Mouse (Mus musculus): ENCODE data around the gene Ecm2. TPM values are rescaled to one million over a fixed set of nuclear protein-coding genes. Genes with fewer than 3 reads are reported as not detected.

Ecm2 gene
- 0.61 and 0.93 TPM in 2 replicates for polyA plus RNA-seq (2014; fragmentation: Nextera tagmentation; extraction: Ambion mirVana)

DNA sequence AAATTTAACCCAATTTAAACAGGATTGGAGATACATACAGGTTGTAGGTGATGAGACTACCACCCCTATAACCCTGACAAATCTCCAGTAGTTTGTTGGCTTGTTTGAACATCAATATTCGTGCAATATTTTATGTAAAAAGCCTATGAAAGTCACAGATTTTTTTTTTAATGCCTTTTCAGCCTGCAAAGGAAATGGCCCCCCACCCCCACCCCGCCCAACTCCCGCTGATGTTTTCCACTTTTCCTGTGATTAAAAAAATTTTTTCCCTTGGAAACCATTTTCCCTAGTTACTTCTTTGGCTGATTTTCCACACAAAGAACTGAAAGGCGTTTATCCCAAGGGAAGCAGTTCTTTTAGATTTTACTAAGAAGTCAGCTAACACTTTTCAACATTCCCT lies at the start of gene Ecm2:
TSS of gene Ecm2 (plus strand) at position 301 of the 400 bp plus-strand sequence.
- Histone ChIP-seq H3K4me2 (replicated peaks; ENCODE audit: low read depth, low read length) (no peak within 1 kb of the TSS), H3K36me3 (ENCODE audit: control insufficient read depth, insufficient read depth, low read length) (no peaks in the 10 kb centered on the region), H3K27ac (ENCODE audit: low read depth, low read length) (no peak within 1 kb of the TSS), H3K4me1 (ENCODE audit: control insufficient read depth, insufficient read depth, low read length) (no peaks in the 10 kb centered on the region), H3K9me3 (ENCODE audit: control insufficient read depth, low read length) (no peaks in the 10 kb centered on the region), H3K27me3 (ENCODE audit: control insufficient read depth, insufficient read depth, low read length) (no peaks in the 10 kb centered on the region), H3K4me3 (ENCODE audit: low read length) (no peak within 1 kb of the TSS), H3K9ac (ENCODE audit: low read depth, low read length) (no peak within 1 kb of the TSS)
- 75% methylated on average over 4 of the region's 4 CpGs for WGBS
- ATAC-seq (ENCODE audit: low FRiP score, low TSS enrichment) = no peak

- Histone ChIP-seq H3K4me2 (replicated peaks; ENCODE audit: low read depth, low read length) (no peak overlapping the region), H3K36me3 (ENCODE audit: control insufficient read depth, insufficient read depth, low read length) (peaks cover 58% of the 10 kb centered on the region), H3K4me3 (ENCODE audit: low read length) (no peak overlapping the region), H3K4me1 (ENCODE audit: control insufficient read depth, insufficient read depth, low read length) (no peaks in the 10 kb centered on the region), H3K9ac (ENCODE audit: low read depth, low read length) (no peak overlapping the region), H3K9me3 (ENCODE audit: control insufficient read depth, low read length) (no peaks in the 10 kb centered on the region), H3K27me3 (ENCODE audit: control insufficient read depth, insufficient read depth, low read length) (no peaks in the 10 kb centered on the region), H3K27ac (ENCODE audit: low read depth, low read length) (no peak overlapping the region)
- 91% methylated on average over 4 of the region's 4 CpGs for WGBS
- ATAC-seq (ENCODE audit: low FRiP score, low TSS enrichment) = no peak
Observed at GRCm38 (mm10) chr13:49460276-49460675, 44.3 kb upstream of the Ecm2 start.

- 73% methylated on average over 5 of the region's 5 CpGs for WGBS
- H3K36me3 ChIP-seq (ENCODE audit: control insufficient read depth, insufficient read depth, low read length) = peaks cover 63% of the 10 kb centered on the region
- H3K27ac ChIP-seq (ENCODE audit: low read depth, low read length) = no peak overlapping the region
- no peaks in the 10 kb centered on the region for H3K27me3 ChIP-seq (ENCODE audit: control insufficient read depth, insufficient read depth, low read length)
- no peak overlapping the region for H3K4me2 ChIP-seq (replicated peaks; ENCODE audit: low read depth, low read length)
- H3K9ac ChIP-seq (ENCODE audit: low read depth, low read length) = no peak overlapping the region
- H3K4me1 ChIP-seq (ENCODE audit: control insufficient read depth, insufficient read depth, low read length) = no peaks in the 10 kb centered on the region
- H3K9me3 ChIP-seq (ENCODE audit: control insufficient read depth, low read length) = no peaks in the 10 kb centered on the region
- ATAC-seq (ENCODE audit: low FRiP score, low TSS enrichment) = no peak
- no peak overlapping the region for H3K4me3 ChIP-seq (ENCODE audit: low read length)
Observed at GRCm38 (mm10) chr13:49460692-49461414, 43.8 kb upstream of the Ecm2 start.

GRCm38 (mm10) chr13:49461458-49462132 lies 43.0 kb upstream of the Ecm2 start:
- Histone ChIP-seq H3K4me3 (ENCODE audit: low read length) (no peak overlapping the region), H3K4me1 (ENCODE audit: control insufficient read depth, insufficient read depth, low read length) (no peaks in the 10 kb centered on the region), H3K27me3 (ENCODE audit: control insufficient read depth, insufficient read depth, low read length) (no peaks in the 10 kb centered on the region), H3K27ac (ENCODE audit: low read depth, low read length) (no peak overlapping the region), H3K9me3 (ENCODE audit: control insufficient read depth, low read length) (no peaks in the 10 kb centered on the region), H3K9ac (ENCODE audit: low read depth, low read length) (no peak overlapping the region), H3K36me3 (ENCODE audit: control insufficient read depth, insufficient read depth, low read length) (peaks cover 64% of the 10 kb centered on the region), H3K4me2 (replicated peaks; ENCODE audit: low read depth, low read length) (no peak overlapping the region)
- no peak for ATAC-seq (ENCODE audit: low FRiP score, low TSS enrichment)
- 88% methylated on average over 15 of the region's 15 CpGs for WGBS

DNA sequence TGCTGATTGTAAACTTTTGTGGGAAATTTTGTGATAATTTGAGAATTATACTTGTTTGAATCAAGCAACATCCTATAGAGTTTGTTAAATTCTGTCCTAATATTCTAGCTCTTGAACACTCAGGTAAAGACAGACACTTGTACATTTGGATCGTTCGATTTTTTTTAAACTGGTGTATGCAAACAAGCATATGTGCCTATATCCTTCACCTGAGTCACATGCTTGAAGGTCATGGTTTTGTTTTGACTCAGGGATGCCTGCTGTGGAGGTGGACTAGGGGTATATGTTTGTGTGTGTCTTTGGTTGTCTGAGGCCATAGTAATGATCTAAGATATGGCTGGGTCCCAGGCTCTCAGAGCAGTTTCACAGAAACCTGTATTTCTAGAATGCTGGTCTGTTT lies 41.7 kb upstream of the Ecm2 start:
- Histone ChIP-seq H3K4me2 (replicated peaks; ENCODE audit: low read depth, low read length) (no peak overlapping the region), H3K4me3 (ENCODE audit: low read length) (no peak overlapping the region), H3K27me3 (ENCODE audit: control insufficient read depth, insufficient read depth, low read length) (no peaks in the 10 kb centered on the region), H3K9ac (ENCODE audit: low read depth, low read length) (no peak overlapping the region), H3K36me3 (ENCODE audit: control insufficient read depth, insufficient read depth, low read length) (peaks cover 55% of the 10 kb centered on the region), H3K9me3 (ENCODE audit: control insufficient read depth, low read length) (no peaks in the 10 kb centered on the region), H3K27ac (ENCODE audit: low read depth, low read length) (no peak overlapping the region), H3K4me1 (ENCODE audit: control insufficient read depth, insufficient read depth, low read length) (no peaks in the 10 kb centered on the region)
- WGBS = 98% methylated on average over 2 of the region's 2 CpGs
- ATAC-seq (ENCODE audit: low FRiP score, low TSS enrichment) = no peak

GRCm38 (mm10) chr13:49465875-49466274 lies 38.7 kb upstream of the Ecm2 start:
- Histone ChIP-seq H3K9ac (ENCODE audit: low read depth, low read length) (no peak overlapping the region), H3K27me3 (ENCODE audit: control insufficient read depth, insufficient read depth, low read length) (no peaks in the 10 kb centered on the region), H3K27ac (ENCODE audit: low read depth, low read length) (no peak overlapping the region), H3K9me3 (ENCODE audit: control insufficient read depth, low read length) (no peaks in the 10 kb centered on the region), H3K4me1 (ENCODE audit: control insufficient read depth, insufficient read depth, low read length) (no peaks in the 10 kb centered on the region), H3K36me3 (ENCODE audit: control insufficient read depth, insufficient read depth, low read length) (peaks cover 42% of the 10 kb centered on the region), H3K4me2 (replicated peaks; ENCODE audit: low read depth, low read length) (no peak overlapping the region), H3K4me3 (ENCODE audit: low read length) (no peak overlapping the region)
- 95% methylated on average over 4 of the region's 4 CpGs for WGBS
- no peak for ATAC-seq (ENCODE audit: low FRiP score, low TSS enrichment)

DNA sequence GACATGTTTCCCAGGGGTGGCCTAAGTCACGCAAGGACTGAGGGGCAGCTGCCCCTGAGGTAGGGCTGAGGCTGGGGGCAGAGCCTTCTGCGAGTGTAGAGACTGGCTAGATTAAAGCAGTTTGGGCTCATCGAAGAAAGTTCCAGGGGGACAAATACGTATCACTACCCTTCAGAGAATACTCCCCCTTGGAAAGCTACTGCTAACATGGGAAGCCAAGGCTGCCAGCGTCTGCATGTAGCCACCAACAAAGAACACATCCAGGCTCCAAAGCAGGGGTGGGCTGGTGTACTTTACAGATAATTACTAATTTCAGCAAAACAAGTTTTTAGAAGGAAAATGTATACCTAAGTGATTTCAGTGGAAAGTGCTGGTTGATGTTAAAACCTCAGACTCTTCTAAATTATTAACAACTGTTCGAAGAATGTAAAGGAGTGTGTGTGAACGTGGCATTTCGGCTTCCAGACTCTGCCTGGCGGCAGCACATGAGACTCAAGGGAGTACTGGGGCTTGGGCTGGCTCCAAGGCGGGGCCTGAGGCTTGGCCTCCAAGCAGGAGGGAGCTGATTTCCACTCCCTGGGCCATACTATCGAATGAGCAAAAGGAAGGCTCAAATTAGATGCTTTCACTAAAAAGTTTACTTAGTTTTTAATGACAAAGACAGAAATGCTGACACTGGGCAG lies 38.1 kb upstream of the Ecm2 start:
- H3K9ac ChIP-seq (ENCODE audit: low read depth, low read length) = no peak overlapping the region
- WGBS = 72% methylated on average over 11 of the region's 11 CpGs

DNA sequence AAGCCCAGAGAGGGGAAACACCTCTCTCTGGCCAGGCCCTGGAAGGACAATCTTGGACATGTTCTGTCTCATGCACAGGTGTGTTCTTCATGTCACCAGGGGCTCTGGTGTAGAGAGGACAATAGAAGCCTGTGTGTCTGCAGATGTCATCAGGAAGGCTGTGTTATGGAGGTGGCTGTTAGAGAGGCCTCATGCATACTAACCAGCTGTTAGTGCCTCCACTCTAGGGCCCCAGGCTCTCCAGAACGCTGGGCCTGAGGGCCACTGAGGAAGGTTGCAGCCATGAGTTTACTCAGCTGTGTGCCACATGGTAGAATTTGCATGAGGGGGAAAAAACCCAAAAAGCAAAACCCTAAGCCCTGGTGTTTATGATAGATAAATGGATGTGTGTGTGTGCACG lies 37.0 kb upstream of the Ecm2 start:
- Histone ChIP-seq H3K36me3 (ENCODE audit: control insufficient read depth, insufficient read depth, low read length) (peaks cover 26% of the 10 kb centered on the region), H3K9me3 (ENCODE audit: control insufficient read depth, low read length) (no peaks in the 10 kb centered on the region), H3K4me2 (replicated peaks; ENCODE audit: low read depth, low read length) (no peak overlapping the region), H3K4me1 (ENCODE audit: control insufficient read depth, insufficient read depth, low read length) (no peaks in the 10 kb centered on the region), H3K9ac (ENCODE audit: low read depth, low read length) (no peak overlapping the region), H3K27ac (ENCODE audit: low read depth, low read length) (no peak overlapping the region), H3K4me3 (ENCODE audit: low read length) (no peak overlapping the region), H3K27me3 (ENCODE audit: control insufficient read depth, insufficient read depth, low read length) (no peaks in the 10 kb centered on the region)
- WGBS = 65% methylated on average over 2 of the region's 2 CpGs
- no peak for ATAC-seq (ENCODE audit: low FRiP score, low TSS enrichment)

More for the DNA sequence above, 38.1 kb upstream of the Ecm2 start:
- no peaks in the 10 kb centered on the region for H3K4me1 ChIP-seq (ENCODE audit: control insufficient read depth, insufficient read depth, low read length)
- no peak overlapping the region for H3K4me2 ChIP-seq (replicated peaks; ENCODE audit: low read depth, low read length)
- no peaks in the 10 kb centered on the region for H3K9me3 ChIP-seq (ENCODE audit: control insufficient read depth, low read length)
- no peak overlapping the region for H3K4me3 ChIP-seq (ENCODE audit: low read length)
- no peaks in the 10 kb centered on the region for H3K27me3 ChIP-seq (ENCODE audit: control insufficient read depth, insufficient read depth, low read length)
- ATAC-seq (ENCODE audit: low FRiP score, low TSS enrichment) = no peak
- peaks cover 36% of the 10 kb centered on the region for H3K36me3 ChIP-seq (ENCODE audit: control insufficient read depth, insufficient read depth, low read length)
- 0 out of 2 replicates have a peak overlapping the region, but pooled peaks have one; percentile 26 for H3K27ac ChIP-seq (ENCODE audit: low read depth, low read length)

DNA sequence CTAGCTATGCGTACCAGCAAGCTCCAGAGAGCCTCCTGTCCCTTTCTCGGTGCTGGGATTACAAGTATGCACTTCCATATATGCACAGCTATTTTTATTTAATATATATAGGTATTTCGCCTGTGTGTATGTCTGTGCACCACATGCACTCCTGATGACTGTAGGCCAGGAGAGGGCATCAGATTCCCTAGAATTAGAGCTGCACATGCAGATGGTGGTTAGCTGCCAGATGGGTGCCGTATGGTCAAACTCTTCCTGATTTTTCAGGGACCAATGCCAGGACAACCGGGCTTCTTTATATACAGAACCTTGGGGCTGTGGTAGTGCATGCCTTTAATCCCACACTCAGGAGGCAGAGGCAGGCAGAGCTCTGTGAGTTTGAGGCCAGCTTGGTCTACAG lies 35.6 kb upstream of the Ecm2 start:
- H3K27ac ChIP-seq (ENCODE audit: low read depth, low read length) = no peak overlapping the region
- no peak overlapping the region for H3K9ac ChIP-seq (ENCODE audit: low read depth, low read length)
- no peak for ATAC-seq (ENCODE audit: low FRiP score, low TSS enrichment)
- 92% methylated on average over 5 of the region's 5 CpGs for WGBS
- no peak overlapping the region for H3K4me3 ChIP-seq (ENCODE audit: low read length)
- H3K4me2 ChIP-seq (replicated peaks; ENCODE audit: low read depth, low read length) = no peak overlapping the region
- H3K4me1 ChIP-seq (ENCODE audit: control insufficient read depth, insufficient read depth, low read length) = no peaks in the 10 kb centered on the region
- no peaks in the 10 kb centered on the region for H3K9me3 ChIP-seq (ENCODE audit: control insufficient read depth, low read length)
- no peaks in the 10 kb centered on the region for H3K27me3 ChIP-seq (ENCODE audit: control insufficient read depth, insufficient read depth, low read length)
- H3K36me3 ChIP-seq (ENCODE audit: control insufficient read depth, insufficient read depth, low read length) = peaks cover 19% of the 10 kb centered on the region
